Mouse (Mus musculus): ENCODE data around the gene Ppp1r9a. TPM values are rescaled to one million over a fixed set of nuclear protein-coding genes. Genes with fewer than 3 reads are reported as not detected.

Ppp1r9a gene
- polyA plus RNA-seq, 2 experiments, result 18.9 to 33.8 TPM

DNA sequence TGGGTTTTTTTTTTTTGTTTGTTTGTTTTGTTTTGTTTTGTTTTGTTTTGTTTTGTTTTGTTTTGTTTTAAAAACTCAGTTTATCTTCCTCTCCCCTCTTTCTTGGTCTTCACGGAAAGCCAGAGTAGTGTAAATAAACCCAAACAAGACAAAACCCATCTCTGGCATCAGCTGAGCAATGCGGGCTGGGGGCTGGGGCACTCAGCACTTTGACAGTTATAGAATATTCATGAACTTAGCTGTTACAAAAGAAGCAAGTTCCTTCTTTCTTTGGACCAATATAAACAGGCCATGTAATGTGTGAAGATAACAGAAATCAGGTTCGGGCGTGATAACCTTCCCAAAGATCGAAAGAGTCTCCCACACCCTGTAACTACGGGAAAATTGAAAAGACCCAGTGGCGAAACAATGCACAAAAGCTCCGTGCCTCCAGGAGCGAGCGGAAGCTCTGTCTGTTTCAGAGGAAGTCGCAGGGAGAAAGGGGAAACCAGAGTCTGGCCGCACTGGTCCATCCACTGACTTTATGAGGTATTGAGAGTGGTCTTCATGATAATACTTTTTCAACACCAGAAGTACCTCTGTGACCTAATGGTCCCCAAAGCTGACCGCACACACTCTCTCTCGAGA, 264.4 kb downstream of the Ppp1r9a start:
- no peak overlapping the region for H3K9ac ChIP-seq (ENCODE audit: low read depth, low read length, severe bottlenecking)
- no peak for ATAC-seq (ENCODE audit: low FRiP score, low read depth)
- no peak overlapping the region for H3K4me2 ChIP-seq (replicated peaks; ENCODE audit: low read depth, low read length, severe bottlenecking)
- H3K27ac ChIP-seq (replicated peaks; ENCODE audit: low read depth, low read length), result no peak overlapping the region
- WGBS, result 73% methylated on average over 14 of the region's 14 CpGs
- TF ChIP-seq POLR2A (IDR thresholded peaks at IDR 0.05; ENCODE audit: borderline replicate concordance, extremely low read depth, insufficient read depth, insufficient read length), result no peak
- no peaks in the 10 kb centered on the region for H3K36me3 ChIP-seq (ENCODE audit: control insufficient read depth, insufficient read depth, low read length)
- H3K9me3 ChIP-seq (ENCODE audit: control insufficient read depth, low read length), result no peaks in the 10 kb centered on the region
- no peaks in the 10 kb centered on the region for H3K4me1 ChIP-seq (ENCODE audit: control insufficient read depth, insufficient read depth, low read length)
- DNase-seq (ENCODE audit: low spot score), result no peak
- no peak overlapping the region for H3K4me3 ChIP-seq (replicated peaks; ENCODE audit: low read length)
- H3K27me3 ChIP-seq (ENCODE audit: control insufficient read depth, insufficient read depth, low read length), result no peaks in the 10 kb centered on the region

DNA sequence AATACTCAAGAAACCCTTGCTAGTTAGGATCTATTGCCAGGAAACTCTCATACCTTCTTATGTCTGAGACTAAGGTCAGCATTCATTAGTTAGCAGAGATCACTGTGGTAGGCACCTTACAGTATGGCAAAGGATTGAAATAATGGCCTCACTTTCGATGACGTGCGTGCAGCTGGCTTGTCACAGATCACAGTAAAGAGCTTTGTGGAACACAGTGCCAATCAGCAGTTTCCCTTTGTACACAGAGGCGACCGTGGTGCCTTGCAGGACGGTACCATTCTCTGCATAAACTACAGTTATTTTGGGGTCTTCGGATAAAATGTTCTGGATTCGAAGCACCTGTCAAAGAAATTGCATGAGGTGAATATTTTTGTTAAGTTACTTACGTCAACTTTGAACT, 265.4 kb downstream of the Ppp1r9a start:
- H3K9me3 ChIP-seq (ENCODE audit: control insufficient read depth, low read length), result no peaks in the 10 kb centered on the region
- ATAC-seq (ENCODE audit: low FRiP score, low read depth), result no peak
- no peak overlapping the region for H3K4me2 ChIP-seq (replicated peaks; ENCODE audit: low read depth, low read length, severe bottlenecking)
- H3K4me1 ChIP-seq (ENCODE audit: control insufficient read depth, insufficient read depth, low read length), result no peaks in the 10 kb centered on the region
- H3K9ac ChIP-seq (ENCODE audit: low read depth, low read length, severe bottlenecking), result no peak overlapping the region
- H3K36me3 ChIP-seq (ENCODE audit: control insufficient read depth, insufficient read depth, low read length), result no peaks in the 10 kb centered on the region
- 89% methylated on average over 9 of the region's 9 CpGs for WGBS
- no peaks in the 10 kb centered on the region for H3K27me3 ChIP-seq (ENCODE audit: control insufficient read depth, insufficient read depth, low read length)
- no peak for DNase-seq (ENCODE audit: low spot score)
- TF ChIP-seq POLR2A (IDR thresholded peaks at IDR 0.05; ENCODE audit: borderline replicate concordance, extremely low read depth, insufficient read depth, insufficient read length), result no peak
- no peak overlapping the region for H3K27ac ChIP-seq (replicated peaks; ENCODE audit: low read depth, low read length)
- no peak overlapping the region for H3K4me3 ChIP-seq (replicated peaks; ENCODE audit: low read length)

DNA sequence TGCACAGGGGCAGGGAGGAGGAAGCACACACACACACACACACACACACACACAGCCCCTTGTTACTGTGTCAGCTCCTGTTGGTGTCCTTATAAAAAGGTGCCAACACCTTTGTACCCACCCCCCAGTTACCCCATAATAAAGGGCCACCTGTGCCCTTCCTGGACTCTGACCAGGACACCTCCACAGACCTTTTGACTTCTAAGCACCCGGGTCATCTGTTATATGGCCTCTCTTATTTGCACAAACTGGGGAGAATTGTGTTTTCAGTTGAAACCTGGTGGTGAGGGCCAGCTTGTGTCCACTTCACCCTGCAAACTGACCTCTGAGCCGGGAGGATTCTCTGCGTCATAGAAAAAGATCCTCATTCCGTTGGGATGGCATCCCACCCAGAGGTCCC, 268.7 kb downstream of the Ppp1r9a start:
- no peaks in the 10 kb centered on the region for H3K9me3 ChIP-seq (ENCODE audit: control insufficient read depth, low read length)
- no peaks in the 10 kb centered on the region for H3K27me3 ChIP-seq (ENCODE audit: control insufficient read depth, insufficient read depth, low read length)
- no peak overlapping the region for H3K4me3 ChIP-seq (replicated peaks; ENCODE audit: low read length)
- TF ChIP-seq POLR2A (IDR thresholded peaks at IDR 0.05; ENCODE audit: borderline replicate concordance, extremely low read depth, insufficient read depth, insufficient read length), result no peak
- no peaks in the 10 kb centered on the region for H3K36me3 ChIP-seq (ENCODE audit: control insufficient read depth, insufficient read depth, low read length)
- H3K4me1 ChIP-seq (ENCODE audit: control insufficient read depth, insufficient read depth, low read length), result 0 out of 2 replicates have a peak, but pooled peaks cover 3% of the 10 kb centered on the region
- 77% methylated on average over 4 of the region's 4 CpGs for WGBS
- no peak overlapping the region for H3K4me2 ChIP-seq (replicated peaks; ENCODE audit: low read depth, low read length, severe bottlenecking)
- H3K9ac ChIP-seq (ENCODE audit: low read depth, low read length, severe bottlenecking), result no peak overlapping the region
- no peak overlapping the region for H3K27ac ChIP-seq (replicated peaks; ENCODE audit: low read depth, low read length)
- DNase-seq (ENCODE audit: low spot score) (no peak), ATAC-seq (ENCODE audit: low FRiP score, low read depth) (no peak)

DNA sequence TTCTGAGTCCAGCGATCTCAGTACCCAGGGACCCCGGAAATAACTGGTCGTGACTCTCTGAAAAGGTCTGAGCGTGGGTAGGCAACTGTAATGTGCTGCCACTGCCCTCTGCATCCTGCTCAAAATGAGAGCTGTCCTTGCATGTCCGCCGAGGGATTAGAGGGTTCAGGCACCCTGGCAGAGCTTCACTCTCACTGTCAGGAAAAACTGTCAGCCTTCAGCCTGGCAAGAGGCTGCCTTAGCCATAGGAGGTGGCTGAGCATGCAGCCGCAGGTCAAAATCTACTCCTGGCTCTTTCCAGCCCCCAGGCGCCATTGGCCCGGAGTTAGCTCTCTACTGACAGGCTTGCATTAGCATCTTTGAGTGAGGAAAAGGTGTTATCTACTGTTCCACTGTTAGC, 269.9 kb downstream of the Ppp1r9a start:
- TF ChIP-seq POLR2A (IDR thresholded peaks at IDR 0.05; ENCODE audit: borderline replicate concordance, extremely low read depth, insufficient read depth, insufficient read length), result no peak
- DNase-seq (ENCODE audit: low spot score) (no peak), ATAC-seq (ENCODE audit: low FRiP score, low read depth) (no peak)
- Histone ChIP-seq H3K27me3 (ENCODE audit: control insufficient read depth, insufficient read depth, low read length) (no peaks in the 10 kb centered on the region), H3K9ac (ENCODE audit: low read depth, low read length, severe bottlenecking) (no peak overlapping the region), H3K4me1 (ENCODE audit: control insufficient read depth, insufficient read depth, low read length) (0 out of 2 replicates have a peak, but pooled peaks cover 3% of the 10 kb centered on the region), H3K27ac (replicated peaks; ENCODE audit: low read depth, low read length) (no peak overlapping the region), H3K4me2 (replicated peaks; ENCODE audit: low read depth, low read length, severe bottlenecking) (no peak overlapping the region), H3K4me3 (replicated peaks; ENCODE audit: low read length) (no peak overlapping the region), H3K9me3 (ENCODE audit: control insufficient read depth, low read length) (no peaks in the 10 kb centered on the region), H3K36me3 (ENCODE audit: control insufficient read depth, insufficient read depth, low read length) (no peaks in the 10 kb centered on the region)
- 78% methylated on average over 9 of the region's 9 CpGs for WGBS

DNA sequence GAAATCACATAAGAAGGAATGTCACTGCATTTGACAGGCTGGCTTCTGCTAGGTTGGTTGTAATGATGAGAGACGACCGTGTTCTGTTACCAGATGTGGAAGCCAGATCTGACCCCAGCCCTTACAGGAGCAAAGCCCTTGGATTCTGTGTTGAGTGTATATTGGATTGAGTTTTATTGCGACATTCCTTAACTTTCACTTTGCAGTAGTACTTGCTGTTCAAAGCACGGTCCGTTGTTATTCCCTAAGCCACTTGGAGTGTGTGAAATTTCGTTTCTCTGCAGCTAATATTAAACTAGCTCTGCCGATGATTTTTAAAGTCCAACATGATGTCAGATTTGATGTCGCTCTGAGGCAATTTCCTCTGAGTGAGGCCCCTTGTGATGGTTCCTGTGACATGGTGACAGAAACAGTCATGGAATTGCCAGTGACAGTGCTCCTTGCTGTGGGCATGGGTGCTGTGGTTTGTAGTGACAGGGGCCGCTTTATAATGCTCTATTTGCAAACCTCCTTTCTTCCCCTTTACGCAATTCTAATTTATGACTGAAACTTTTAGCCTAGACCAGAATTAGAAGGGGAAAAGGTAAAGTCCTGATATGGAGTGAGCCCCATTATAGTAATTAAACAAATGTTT, 271.6 kb downstream of the Ppp1r9a start:
- Histone ChIP-seq H3K27me3 (ENCODE audit: control insufficient read depth, insufficient read depth, low read length) (no peaks in the 10 kb centered on the region), H3K4me1 (ENCODE audit: control insufficient read depth, insufficient read depth, low read length) (peaks cover 14% of the 10 kb centered on the region; the same call in 1 of the 2 replicates), H3K4me3 (replicated peaks; ENCODE audit: low read length) (no peak overlapping the region), H3K4me2 (replicated peaks; ENCODE audit: low read depth, low read length, severe bottlenecking) (no peak overlapping the region), H3K27ac (replicated peaks; ENCODE audit: low read depth, low read length) (no peak overlapping the region), H3K9me3 (ENCODE audit: control insufficient read depth, low read length) (no peaks in the 10 kb centered on the region), H3K36me3 (ENCODE audit: control insufficient read depth, insufficient read depth, low read length) (no peaks in the 10 kb centered on the region), H3K9ac (ENCODE audit: low read depth, low read length, severe bottlenecking) (no peak overlapping the region)
- DNase-seq (ENCODE audit: low spot score) (no peak), ATAC-seq (ENCODE audit: low FRiP score, low read depth) (no peak)
- WGBS, result 47% methylated on average over 10 of the region's 10 CpGs
- TF ChIP-seq POLR2A (IDR thresholded peaks at IDR 0.05; ENCODE audit: borderline replicate concordance, extremely low read depth, insufficient read depth, insufficient read length), result no peak
